Mouse (Mus musculus) neural tube, embryonic 14.5 days (tissue): ENCODE measurements around the gene Ahsg. TPM values are rescaled to one million over a fixed set of nuclear protein-coding genes. Genes with fewer than 3 reads are reported as not detected.

Experiments used
- ATAC-seq: fragments of 200-750 bp; cut with Nextera tagmentation; 2 replicates; pipeline ENCODE4 v1.8.0; 2017; ENCODE audit warnings: low read depth, mild to moderate bottlenecking, moderate TSS enrichment, moderate library complexity
- H3K27ac ChIP-seq: fragments of 300-500 bp; sonication (generic); 2 replicates; pipeline ENCODE4 v1.5.1; 2014; ENCODE audit warnings: low read depth, mild to moderate bottlenecking, control low read depth, low read length, moderate library complexity, mixed read lengths
- H3K27me3 ChIP-seq: fragments of 300-500 bp; sonication (generic); 2 replicates; pipeline ENCODE4 v1.6.1; 2014; ENCODE audit warnings: low read length; ENCODE audit not compliant: control insufficient read depth, insufficient read depth
- H3K36me3 ChIP-seq: fragments of 300-500 bp; sonication (generic); 2 replicates; pipeline ENCODE4 v1.6.1; 2014; ENCODE audit warnings: low read length, mixed read lengths; ENCODE audit not compliant: control insufficient read depth, insufficient read depth
- H3K4me1 ChIP-seq: fragments of 300-500 bp; sonication (generic); 2 replicates; pipeline ENCODE4 v1.6.1; 2014; ENCODE audit warnings: low read length; ENCODE audit not compliant: control insufficient read depth, insufficient read depth
- H3K4me2 ChIP-seq: fragments of 300-500 bp; sonication (generic); 2 replicates; pipeline ENCODE4 v1.6.1; 2014; ENCODE audit warnings: mild to moderate bottlenecking, low read depth, low read length, control low read depth
- H3K4me3 ChIP-seq: fragments of 300-500 bp; sonication (generic); 2 replicates; pipeline ENCODE4 v1.5.1; 2014; ENCODE audit warnings: low read depth, low read length, control low read depth, mixed read lengths
- H3K9ac ChIP-seq: fragments of 300-500 bp; sonication (generic); replicated peaks from 2 replicates; pipeline ENCODE4 v1.6.1; 2014; ENCODE audit warnings: low read depth, mild to moderate bottlenecking, control low read depth, low read length, mixed read lengths
- H3K9me3 ChIP-seq: fragments of 300-500 bp; sonication (generic); 2 replicates; pipeline ENCODE4 v1.6.1; 2016; ENCODE audit warnings: low read length; ENCODE audit not compliant: control insufficient read depth
- WGBS: fragments of 180-500 bp; shearing (Covaris S2); extraction: QIAGEN DNeasy Blood & Tissue Kit; methylation state at CpG from one replicate; pipeline ENCODE4 v1.1.7; 2014; 5-methylcytosine and 5-hydroxymethylcytosine counted together
- polyA plus RNA-seq: library from polyadenylated mRNA; unstranded; fragments of >200 nt; fragmentation: Nextera tagmentation; extraction: Ambion mirVana; gene quantifications from 2 replicates; pipeline ENCODE4 v1.2.1, GENCODE M21; 2014

The Ahsg gene
- polyA plus RNA-seq, result 0.94 and 1.4 TPM in 2 replicates

- 89% methylated on average over 11 of the region's 11 CpGs for WGBS
- H3K9me3 ChIP-seq, result no peaks in the 10 kb centered on the region
- H3K4me3 ChIP-seq, result no peak within 1 kb of the TSS
Observed at GRCm38 (mm10) chr16:22890683-22891510, at the start of gene Ahsg. Gene Ahsg (plus strand): TSS chr16:22891277.

GRCm38 (mm10) chr16:22842871-22843270, 48.2 kb upstream of the Ahsg start:
- ATAC-seq, result no peak
- 88% methylated on average over 5 of the region's 5 CpGs for WGBS
- Histone ChIP-seq H3K9me3 (no peaks in the 10 kb centered on the region), H3K36me3 (peaks cover 7% of the 10 kb centered on the region; the same call in 1 of the 2 replicates), H3K4me3 (no peak overlapping the region), H3K27ac (no peak overlapping the region), H3K9ac (no peak overlapping the region), H3K4me2 (no peak overlapping the region), H3K4me1 (no peaks in the 10 kb centered on the region), H3K27me3 (no peaks in the 10 kb centered on the region)

More at GRCm38 (mm10) chr16:22890683-22891510, at the start of gene Ahsg:
- Histone ChIP-seq H3K4me2 (no peak within 1 kb of the TSS), H3K9ac (no peak within 1 kb of the TSS), H3K27ac (no peak within 1 kb of the TSS), H3K4me1 (no peaks in the 10 kb centered on the region), H3K36me3 (no peaks in the 10 kb centered on the region), H3K27me3 (no peaks in the 10 kb centered on the region)
- ATAC-seq, result no peak

- peak overlapping the region; percentile 69 for H3K9ac ChIP-seq
- no peaks in the 10 kb centered on the region for H3K9me3 ChIP-seq
- WGBS, result 2% methylated on average over 26 of the region's 26 CpGs
- H3K4me2 ChIP-seq, result peak overlapping the region; percentile 81
- no peaks in the 10 kb centered on the region for H3K4me1 ChIP-seq
- no peaks in the 10 kb centered on the region for H3K27me3 ChIP-seq
- peak overlapping the region; percentile 48 for H3K4me3 ChIP-seq
- ATAC-seq, result peak; percentile 98
- H3K36me3 ChIP-seq, result peaks cover 7% of the 10 kb centered on the region; the same call in 1 of the 2 replicates
- peak overlapping the region; percentile 8; the same call in 1 of the 2 replicates for H3K27ac ChIP-seq
Observed at GRCm38 (mm10) chr16:22844061-22844801, 46.8 kb upstream of the Ahsg start.

GRCm38 (mm10) chr16:22844834-22845233, 46.2 kb upstream of the Ahsg start:
- H3K4me1 ChIP-seq, result no peaks in the 10 kb centered on the region
- peak overlapping the region; percentile 81 for H3K4me2 ChIP-seq
- 0 out of 2 replicates have a peak overlapping the region, but pooled peaks have one; percentile 8 for H3K27ac ChIP-seq
- H3K9me3 ChIP-seq, result no peaks in the 10 kb centered on the region
- peak overlapping the region; percentile 48 for H3K4me3 ChIP-seq
- 0 out of 2 replicates have a peak, but pooled peaks have one; percentile 7 for ATAC-seq
- H3K36me3 ChIP-seq, result 0 out of 2 replicates have a peak, but pooled peaks cover 3% of the 10 kb centered on the region
- H3K27me3 ChIP-seq, result no peaks in the 10 kb centered on the region
- 0 out of 2 replicates have a peak overlapping the region, but pooled peaks have one; percentile 69 for H3K9ac ChIP-seq
- WGBS, result 31% methylated on average over 5 of the region's 5 CpGs

GRCm38 (mm10) chr16:22845481-22845880, 45.6 kb upstream of the Ahsg start:
- Histone ChIP-seq H3K9me3 (no peaks in the 10 kb centered on the region), H3K36me3 (0 out of 2 replicates have a peak, but pooled peaks cover 3% of the 10 kb centered on the region), H3K9ac (no peak overlapping the region), H3K27me3 (no peaks in the 10 kb centered on the region), H3K4me1 (no peaks in the 10 kb centered on the region), H3K4me2 (no peak overlapping the region), H3K4me3 (no peak overlapping the region), H3K27ac (no peak overlapping the region)
- WGBS, result 92% methylated on average over 4 of the region's 4 CpGs
- no peak for ATAC-seq

GRCm38 (mm10) chr16:22847686-22848085, 43.4 kb upstream of the Ahsg start:
- Histone ChIP-seq H3K36me3 (no peaks in the 10 kb centered on the region), H3K9ac (no peak overlapping the region), H3K4me2 (no peak overlapping the region), H3K27ac (no peak overlapping the region), H3K4me1 (no peaks in the 10 kb centered on the region), H3K4me3 (no peak overlapping the region), H3K27me3 (no peaks in the 10 kb centered on the region), H3K9me3 (no peaks in the 10 kb centered on the region)
- 93% methylated on average over 1 of the region's 1 CpGs for WGBS
- ATAC-seq, result no peak

GRCm38 (mm10) chr16:22848331-22848730, 42.7 kb upstream of the Ahsg start:
- 94% methylated on average over 1 of the region's 1 CpGs for WGBS
- Histone ChIP-seq H3K4me1 (no peaks in the 10 kb centered on the region), H3K27me3 (no peaks in the 10 kb centered on the region)

GRCm38 (mm10) chr16:22852709-22853108, 38.4 kb upstream of the Ahsg start:
- no peaks in the 10 kb centered on the region for H3K9me3 ChIP-seq
- H3K27me3 ChIP-seq, result no peaks in the 10 kb centered on the region
- H3K4me1 ChIP-seq, result peaks cover 5% of the 10 kb centered on the region
- no peak for ATAC-seq
- H3K4me2 ChIP-seq, result no peak overlapping the region
- H3K9ac ChIP-seq, result no peak overlapping the region
- no peaks in the 10 kb centered on the region for H3K36me3 ChIP-seq
- WGBS, result 96% methylated on average over 4 of the region's 4 CpGs
- H3K4me3 ChIP-seq, result no peak overlapping the region
- no peak overlapping the region for H3K27ac ChIP-seq

More at GRCm38 (mm10) chr16:22848331-22848730, 42.7 kb upstream of the Ahsg start:
- H3K9ac ChIP-seq, result no peak overlapping the region
- no peak overlapping the region for H3K27ac ChIP-seq
- H3K9me3 ChIP-seq, result no peaks in the 10 kb centered on the region
- H3K4me3 ChIP-seq, result no peak overlapping the region
- no peaks in the 10 kb centered on the region for H3K36me3 ChIP-seq
- ATAC-seq, result no peak
- H3K4me2 ChIP-seq, result no peak overlapping the region
